Mouse (Mus musculus): ENCODE data around the gene Fev.

GRCm38 (mm10) chr1:74924464-74924863, 39.2 kb upstream of the Fev start:
- no peak for TF ChIP-seq CTCF (IDR thresholded peaks at IDR 0.05; ENCODE audit: borderline replicate concordance, extremely low read depth, insufficient read depth, insufficient read length)
- no peak for TF ChIP-seq POLR2A (IDR thresholded peaks at IDR 0.05; ENCODE audit: borderline replicate concordance, extremely low read depth, insufficient read depth, insufficient read length, poor library complexity, severe bottlenecking)
